Mouse (Mus musculus) left cerebral cortex, adult 9 months (tissue): Measurements from ENCODE around the gene Gm10638.

Experiments
- DNase-seq, 2 experiments: peaks; one replicate each; pipeline ENCODE4 v3.0.0; 2022; ENCODE audit warnings: low spot score in 2 of 2

Gm10638 gene

GRCm38 (mm10) chr8:86745221-86745934, at the start of gene Gm10638, which contains the start of gene Siah1a:
Gene Gm10638 (plus strand): TSS chr8:86745699.
Gene Siah1a (minus strand): TSS chr8:86745934.
- peak in 1 of 2 experiments; percentile 61 for DNase-seq

GRCm38 (mm10) chr8:86695703-86696102, 49.8 kb upstream of the Gm10638 start:
- no peak for DNase-seq

DNA sequence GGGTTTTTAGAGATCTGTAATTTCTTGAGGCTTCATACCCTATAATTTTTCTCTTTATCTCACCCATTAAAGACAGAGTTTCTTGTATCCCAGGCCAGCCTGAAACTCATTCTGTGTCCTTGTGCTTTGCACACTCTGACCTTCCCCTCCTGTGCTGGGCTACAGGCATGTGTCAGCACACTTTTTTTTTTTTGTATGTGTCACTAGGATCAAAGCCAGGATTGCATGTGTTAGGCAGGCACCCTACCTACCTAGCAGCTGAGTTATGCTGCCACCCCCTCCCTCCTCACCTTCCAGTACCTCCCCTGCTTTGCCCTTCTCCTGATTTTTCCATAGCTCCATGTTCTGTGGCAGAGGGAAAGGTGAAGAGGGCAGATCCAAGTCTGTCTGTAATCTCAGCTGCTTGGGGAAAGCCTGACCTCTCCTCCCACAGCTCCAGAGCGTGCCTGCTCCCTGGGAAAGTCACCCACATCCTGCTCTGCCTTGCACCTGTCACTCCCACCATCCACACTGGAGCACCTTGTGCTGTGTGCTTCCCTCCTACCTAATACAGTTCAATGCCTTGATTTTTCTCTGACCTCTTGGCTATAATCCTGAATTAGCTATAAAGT, 46.6 kb upstream of the Gm10638 start:
- no peak for DNase-seq

DNA sequence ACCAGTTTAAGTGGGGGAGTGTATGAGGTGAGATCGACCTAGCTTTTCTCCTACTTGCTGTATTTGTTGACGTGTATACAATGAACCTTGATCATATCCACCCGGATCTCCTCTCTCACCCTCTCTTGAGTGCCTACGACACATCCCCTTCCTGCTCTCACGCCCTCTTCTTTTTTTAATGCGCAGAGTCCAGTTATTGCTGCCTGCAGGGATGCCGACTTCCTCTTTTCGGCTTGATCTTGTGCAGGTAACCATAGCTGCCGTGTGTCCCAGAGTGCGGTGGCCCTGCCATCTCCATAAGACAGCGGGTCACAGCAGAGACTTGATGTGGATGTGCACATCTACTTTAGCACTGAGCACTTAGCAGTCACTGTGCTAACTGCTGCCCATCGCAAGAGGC, 46.0 kb upstream of the Gm10638 start:
- no peak for DNase-seq

DNA sequence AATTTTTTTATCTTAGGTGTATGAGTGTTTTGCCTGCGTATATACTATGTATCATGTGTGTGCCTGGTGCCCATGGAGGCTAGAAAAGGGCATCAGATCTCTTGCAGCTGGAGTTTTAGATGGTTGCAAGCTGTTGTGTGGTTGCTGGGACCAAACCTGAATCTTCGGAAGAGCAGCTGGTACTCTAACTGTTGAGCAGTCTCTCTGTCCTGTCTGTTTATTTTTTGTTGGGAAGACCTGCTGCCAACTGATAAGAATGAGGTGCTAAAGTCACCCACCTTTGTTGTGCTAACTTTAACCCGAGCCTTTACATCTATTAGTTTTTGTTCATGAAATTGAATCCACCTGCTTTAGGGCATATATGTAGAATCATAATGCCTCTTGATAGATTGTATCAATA, 43.0 kb upstream of the Gm10638 start:
- DNase-seq, result no peak

DNA sequence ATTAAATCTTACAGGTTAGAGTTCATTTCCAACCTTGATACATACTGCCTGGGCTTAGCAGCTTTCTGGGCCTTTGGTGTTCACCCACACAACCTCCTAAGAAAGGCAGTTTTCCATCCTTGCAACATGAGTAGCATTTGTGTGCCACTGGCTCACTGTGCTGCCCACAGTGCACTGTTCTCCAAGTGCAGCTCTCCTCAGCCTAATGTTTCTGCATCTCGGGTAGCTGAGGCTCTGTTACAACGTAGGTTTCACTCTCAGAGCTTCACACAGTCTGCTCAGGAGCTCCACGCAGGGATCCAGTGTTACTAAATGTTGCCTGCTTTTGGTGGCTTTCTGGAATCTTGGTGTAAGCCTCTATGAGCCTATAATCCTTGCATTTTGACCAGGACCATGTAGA, 40.2 kb upstream of the Gm10638 start:
- DNase-seq, result no peak

GRCm38 (mm10) chr8:86706756-86707155, 38.7 kb upstream of the Gm10638 start:
- no peak for DNase-seq

DNA sequence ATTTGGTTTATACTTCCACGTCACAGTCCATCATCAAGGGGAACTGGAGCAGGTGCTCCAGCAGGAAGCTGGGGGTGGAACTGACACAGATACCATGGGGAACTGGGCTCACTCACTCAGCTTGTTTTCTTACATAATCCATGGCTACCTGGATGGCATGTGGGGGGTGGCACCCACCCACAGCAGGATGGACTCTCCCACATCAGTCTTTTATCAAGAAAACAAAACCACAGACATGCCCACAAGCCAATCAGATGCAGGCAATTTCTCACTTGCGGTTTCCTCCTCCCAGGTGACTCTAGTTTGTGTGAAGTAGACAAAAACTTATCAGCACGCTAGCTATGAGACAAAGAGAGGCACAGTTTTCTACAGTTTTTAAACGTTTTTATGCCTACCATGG, 37.6 kb upstream of the Gm10638 start:
- DNase-seq, result peak in 1 of 2 experiments; percentile 50

- no peak for DNase-seq
Measured at GRCm38 (mm10) chr8:86712594-86712993, 32.9 kb upstream of the Gm10638 start.

DNA sequence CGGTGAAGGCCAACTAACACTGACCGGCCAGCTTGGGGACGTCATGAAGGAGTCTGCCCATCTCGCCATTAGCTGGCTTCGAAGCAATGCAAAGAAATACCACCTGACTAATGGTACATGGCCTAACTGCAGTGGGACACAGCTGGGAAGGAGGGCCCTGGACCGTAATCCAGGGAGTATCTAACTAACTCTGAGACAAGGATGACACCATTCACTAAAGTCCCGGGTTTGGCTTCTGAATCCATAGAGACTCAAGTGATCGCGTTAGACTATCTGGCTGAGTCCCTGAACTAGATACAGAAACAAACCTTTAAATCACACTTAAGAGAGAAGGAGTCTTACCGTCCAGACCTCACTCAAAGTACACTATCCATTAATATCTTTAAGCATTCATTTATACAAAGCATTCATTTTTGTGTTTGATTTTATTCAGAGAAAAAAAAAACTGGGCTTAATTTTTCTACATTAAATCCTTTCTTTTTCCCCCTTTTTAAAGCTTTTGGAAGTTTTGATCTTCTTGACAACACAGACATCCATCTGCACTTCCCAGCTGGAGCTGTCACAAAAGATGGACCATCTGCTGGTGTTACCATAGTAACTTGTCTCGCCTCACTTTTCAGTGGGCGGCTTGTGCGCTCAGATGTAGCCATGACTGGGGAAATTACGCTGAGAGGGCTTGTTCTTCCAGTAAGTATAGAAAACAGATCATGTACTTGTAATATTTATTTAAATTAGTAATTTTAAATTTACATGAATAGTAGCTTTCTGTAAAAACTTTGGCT, 31.9 kb upstream of the Gm10638 start:
- DNase-seq, result peak; percentile 67 to 83

- DNase-seq, result no peak
Measured at GRCm38 (mm10) chr8:86718332-86718994, 27.0 kb upstream of the Gm10638 start.

- no peak for DNase-seq
Measured at GRCm38 (mm10) chr8:86719368-86719767, 26.1 kb upstream of the Gm10638 start.

- DNase-seq, result no peak
Measured at GRCm38 (mm10) chr8:86720756-86721459, 24.6 kb upstream of the Gm10638 start.

- no peak for DNase-seq
Measured at GRCm38 (mm10) chr8:86721490-86721889, 24.0 kb upstream of the Gm10638 start.

GRCm38 (mm10) chr8:86726959-86727358, 18.5 kb upstream of the Gm10638 start:
- no peak for DNase-seq

DNA sequence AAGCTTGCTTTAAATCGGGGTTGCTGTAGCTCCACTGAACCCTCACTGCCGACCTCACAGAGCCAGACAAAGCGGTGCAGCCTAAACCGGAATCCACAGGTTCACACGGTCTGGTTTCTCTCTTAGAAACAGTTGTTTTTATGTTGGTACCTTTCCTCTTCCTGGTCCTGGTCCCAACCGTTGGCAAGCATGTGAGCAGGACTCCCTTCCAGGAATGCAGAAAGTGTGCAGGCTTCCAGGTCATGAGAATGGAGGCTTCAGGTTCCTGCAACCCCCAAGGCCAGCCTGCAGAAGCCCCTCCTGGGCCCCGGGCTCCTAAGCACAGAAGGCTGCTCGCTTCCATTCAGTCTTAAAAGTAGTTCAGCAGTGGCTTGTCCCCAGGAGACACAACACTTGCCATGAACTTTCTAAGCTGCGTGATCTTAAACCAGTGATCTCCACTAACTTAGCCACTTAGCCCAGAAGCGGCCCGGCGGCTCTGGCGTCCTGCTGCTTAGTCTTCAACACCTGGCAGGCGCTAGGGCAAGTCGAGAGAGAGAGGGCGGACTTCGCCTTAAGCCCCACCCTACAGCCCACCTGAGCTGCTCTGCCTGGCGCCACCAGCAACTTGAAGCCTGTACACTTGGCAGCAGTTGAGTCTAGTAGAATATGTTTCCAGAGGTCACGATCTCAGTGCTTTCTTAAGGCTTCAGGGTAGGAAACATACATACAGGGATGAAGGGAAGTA, 17.1 kb upstream of the Gm10638 start:
- DNase-seq, result no peak

DNA sequence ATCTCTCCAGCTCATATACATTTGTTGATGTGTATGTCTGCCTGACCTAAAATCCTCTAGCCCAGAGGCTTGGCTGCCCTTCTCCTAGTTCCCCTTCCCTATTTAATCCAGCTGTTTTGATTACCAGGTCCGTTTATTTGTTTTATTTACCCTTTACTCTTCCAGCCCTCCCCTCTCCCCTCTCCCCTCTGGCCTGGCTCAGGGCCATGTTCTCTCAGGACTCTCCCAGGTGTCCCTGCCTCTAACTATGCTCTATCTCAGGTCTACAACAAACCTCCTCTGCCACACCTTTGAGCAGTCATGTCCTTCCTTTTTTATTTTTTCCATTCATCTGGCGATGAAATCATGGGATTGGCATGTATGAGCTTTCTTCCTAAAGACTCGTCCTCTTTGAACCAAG, 15.2 kb upstream of the Gm10638 start:
- DNase-seq, result no peak

DNA sequence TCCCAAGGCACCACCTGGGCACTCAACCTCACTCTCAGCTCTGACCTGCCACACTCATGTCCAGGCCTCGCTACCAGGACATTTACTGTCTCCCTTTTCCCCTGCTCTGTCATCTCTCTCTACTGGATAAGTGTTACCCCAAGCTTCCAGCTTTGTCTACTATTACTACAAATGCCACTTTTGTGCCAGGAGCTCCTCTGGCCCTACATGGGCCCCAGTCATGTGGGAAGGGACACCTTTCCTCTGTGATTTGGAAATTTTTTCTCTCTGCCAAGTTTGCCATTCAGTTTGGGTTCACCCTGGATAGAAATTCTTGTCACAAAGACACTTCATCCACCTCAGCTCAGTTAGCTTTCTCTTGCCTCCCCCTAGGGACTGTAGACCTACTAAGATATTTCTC, 14.6 kb upstream of the Gm10638 start:
- no peak for DNase-seq

GRCm38 (mm10) chr8:86734171-86734570, 11.3 kb upstream of the Gm10638 start:
- no peak for DNase-seq

GRCm38 (mm10) chr8:86734954-86735353, 10.5 kb upstream of the Gm10638 start:
- no peak for DNase-seq
